Mouse (Mus musculus): ENCODE results near the gene Tomm34. TPM values are rescaled to one million over a fixed set of nuclear protein-coding genes. Genes with fewer than 3 reads are reported as not detected.
"Not testable (repeated sequence)": the region's sequence is repeated elsewhere in the genome, so short reads cannot be mapped to it uniquely, and the experiment has no call there.

Tomm34 gene
- total RNA-seq, 2 experiments from 2014 or later = 42.5 to 55.2 TPM

GRCm38 (mm10) chr2:164079488-164079887 lies 8.5 kb upstream of the Tomm34 start:
- no peak for DNase-seq (ENCODE audit: low spot score in 2 of 2)

GRCm38 (mm10) chr2:164077875-164078274 lies 6.9 kb upstream of the Tomm34 start:
- no peak for DNase-seq (ENCODE audit: low spot score in 2 of 2)

GRCm38 (mm10) chr2:164076874-164077425 lies 6.0 kb upstream of the Tomm34 start:
- no peak for DNase-seq (ENCODE audit: low spot score in 2 of 2)

- no peak for DNase-seq (ENCODE audit: low spot score in 2 of 2)
Observed at GRCm38 (mm10) chr2:164075088-164075487, 4.1 kb upstream of the Tomm34 start.

GRCm38 (mm10) chr2:164073918-164074578 lies 3.1 kb upstream of the Tomm34 start:
- DNase-seq (ENCODE audit: low spot score in 2 of 2) = peak; percentile 90 to 96

- no peak for DNase-seq (ENCODE audit: low spot score in 2 of 2)
Observed at GRCm38 (mm10) chr2:164073120-164073519, 2.2 kb upstream of the Tomm34 start.

- no peak for DNase-seq (ENCODE audit: low spot score in 2 of 2)
Observed at GRCm38 (mm10) chr2:164072109-164072508, 1.1 kb upstream of the Tomm34 start.

- not testable (repeated sequence) for DNase-seq (ENCODE audit: low spot score in 2 of 2)
Observed at GRCm38 (mm10) chr2:164071437-164071820, 460 bp upstream of the Tomm34 start.

GRCm38 (mm10) chr2:164070142-164070764 lies 716 bp downstream of the Tomm34 start, which contains the start of gene Stk4:
Stk4 (plus strand) TSS chr2:164070322.
- DNase-seq (ENCODE audit: low spot score in 2 of 2) = peak in 1 of 2 experiments; percentile 20

GRCm38 (mm10) chr2:164059634-164060235 lies 11.2 kb downstream of the Tomm34 start:
- DNase-seq (ENCODE audit: low spot score in 2 of 2) = no peak

GRCm38 (mm10) chr2:164054671-164055070 lies 16.3 kb downstream of the Tomm34 start:
- DNase-seq (ENCODE audit: low spot score in 2 of 2) = no peak

- DNase-seq (ENCODE audit: low spot score in 2 of 2) = peak in 1 of 2 experiments; percentile 37
Observed at GRCm38 (mm10) chr2:164053767-164054166, 17.2 kb downstream of the Tomm34 start.

- no peak for DNase-seq (ENCODE audit: low spot score in 2 of 2)
Observed at GRCm38 (mm10) chr2:164047197-164047690, 23.7 kb downstream of the Tomm34 start.

- no peak for DNase-seq (ENCODE audit: low spot score in 2 of 2)
Observed at GRCm38 (mm10) chr2:164041523-164041922, 29.4 kb downstream of the Tomm34 start.

- DNase-seq (ENCODE audit: low spot score in 2 of 2) = no peak
Observed at GRCm38 (mm10) chr2:164040949-164041348, 30.0 kb downstream of the Tomm34 start.

GRCm38 (mm10) chr2:164038407-164039028 lies 32.5 kb downstream of the Tomm34 start:
- DNase-seq (ENCODE audit: low spot score in 2 of 2) = no peak

- no peak for DNase-seq (ENCODE audit: low spot score in 2 of 2)
Observed at GRCm38 (mm10) chr2:164036520-164037019, 34.4 kb downstream of the Tomm34 start.

- DNase-seq (ENCODE audit: low spot score in 2 of 2) = no peak
Observed at GRCm38 (mm10) chr2:164032973-164033372, 38.0 kb downstream of the Tomm34 start.

GRCm38 (mm10) chr2:164031147-164031546 lies 39.8 kb downstream of the Tomm34 start:
- DNase-seq (ENCODE audit: low spot score in 2 of 2) = no peak

GRCm38 (mm10) chr2:164025150-164025549 lies 45.8 kb downstream of the Tomm34 start, which contains the start of gene Pabpc1l:
Pabpc1l (plus strand) TSS chr2:164025450.
- no peak for DNase-seq (ENCODE audit: low spot score in 2 of 2)

- no peak for DNase-seq (ENCODE audit: low spot score in 2 of 2)
Observed at GRCm38 (mm10) chr2:164022104-164022503, 48.9 kb downstream of the Tomm34 start.

All from adrenal gland, postnatal 4 days (tissue).